Mouse (Mus musculus): ENCODE results near the gene Grpel1.

Grpel1 gene

DNA sequence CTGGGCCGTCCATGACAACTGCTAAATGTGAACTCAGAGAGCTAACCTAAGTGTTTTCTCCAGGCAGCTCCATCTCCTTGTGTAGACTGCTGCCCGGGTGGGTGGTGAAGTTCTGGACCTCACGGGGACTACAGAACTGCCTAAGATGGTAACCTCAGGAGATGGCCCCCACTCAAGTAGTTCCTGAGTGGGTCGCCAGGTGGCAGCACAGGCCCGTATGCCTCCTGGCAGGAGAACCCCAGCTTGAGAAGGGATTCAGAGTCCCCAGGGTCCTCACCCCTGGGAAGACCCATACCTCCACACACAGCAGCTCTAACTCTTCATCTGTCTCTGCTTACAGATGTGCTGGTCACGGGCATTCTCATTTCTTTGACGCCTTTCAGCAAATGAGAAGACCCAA lies 2.0 kb upstream of the Grpel1 start:
- DNase-seq = peak; percentile 78 to 80

DNA sequence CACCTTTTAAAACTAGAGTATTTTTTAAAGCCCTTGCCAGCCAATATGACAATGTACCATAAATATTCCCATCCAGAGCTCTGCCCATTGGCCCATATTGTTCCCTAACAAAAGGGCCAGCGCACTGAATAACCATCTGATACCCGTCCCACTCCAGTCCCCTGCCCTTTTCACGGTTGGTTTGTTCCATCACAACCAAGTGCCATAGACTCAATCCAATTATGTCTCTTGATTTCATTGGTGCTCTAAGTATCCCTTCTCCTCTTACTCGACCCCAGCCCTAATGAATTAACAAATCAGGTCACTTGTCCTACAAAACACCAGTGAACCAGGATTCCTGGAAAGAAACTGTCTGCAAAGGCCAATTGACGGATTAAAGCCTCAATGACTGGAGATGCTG lies 1.4 kb upstream of the Grpel1 start:
- no peak for DNase-seq

DNA sequence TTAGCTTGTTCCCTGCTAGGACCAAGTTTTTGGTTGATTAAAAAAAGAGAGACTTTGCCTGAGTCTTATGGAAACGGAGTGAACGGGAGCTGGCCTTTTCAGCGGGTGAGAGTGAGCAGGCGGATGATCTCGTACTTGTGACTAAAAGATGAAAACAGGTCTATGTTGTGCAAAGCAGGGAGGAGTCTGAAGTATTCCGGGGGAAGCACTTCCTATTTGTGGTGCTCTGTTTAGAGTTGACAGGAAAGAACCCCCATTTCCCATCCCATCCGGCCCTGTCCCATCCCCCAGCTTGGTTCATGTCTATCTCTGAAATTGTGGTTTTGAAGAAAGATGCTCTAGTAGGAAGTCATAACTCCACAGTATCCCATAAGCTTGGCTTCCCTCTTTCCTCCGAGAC lies 1.1 kb downstream of the Grpel1 start:
- no peak for DNase-seq

DNA sequence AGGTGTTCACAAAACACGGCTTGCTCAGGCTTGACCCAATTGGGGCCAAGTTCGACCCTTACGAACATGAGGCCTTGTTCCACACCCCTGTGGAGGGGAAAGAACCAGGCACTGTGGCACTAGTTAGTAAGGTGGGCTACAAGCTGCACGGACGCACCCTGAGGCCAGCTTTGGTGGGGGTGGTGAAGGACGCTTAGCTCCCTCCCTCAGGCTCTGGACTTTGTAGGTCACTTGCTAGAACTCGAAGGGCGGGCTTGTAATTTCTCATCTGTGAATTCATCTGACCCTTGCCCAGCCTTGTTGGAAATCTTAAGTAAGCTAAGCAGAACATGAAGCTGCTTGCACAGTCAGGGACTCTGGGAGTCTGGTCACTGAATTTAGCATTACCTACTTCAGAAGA lies 6.4 kb downstream of the Grpel1 start:
- DNase-seq = no peak

DNA sequence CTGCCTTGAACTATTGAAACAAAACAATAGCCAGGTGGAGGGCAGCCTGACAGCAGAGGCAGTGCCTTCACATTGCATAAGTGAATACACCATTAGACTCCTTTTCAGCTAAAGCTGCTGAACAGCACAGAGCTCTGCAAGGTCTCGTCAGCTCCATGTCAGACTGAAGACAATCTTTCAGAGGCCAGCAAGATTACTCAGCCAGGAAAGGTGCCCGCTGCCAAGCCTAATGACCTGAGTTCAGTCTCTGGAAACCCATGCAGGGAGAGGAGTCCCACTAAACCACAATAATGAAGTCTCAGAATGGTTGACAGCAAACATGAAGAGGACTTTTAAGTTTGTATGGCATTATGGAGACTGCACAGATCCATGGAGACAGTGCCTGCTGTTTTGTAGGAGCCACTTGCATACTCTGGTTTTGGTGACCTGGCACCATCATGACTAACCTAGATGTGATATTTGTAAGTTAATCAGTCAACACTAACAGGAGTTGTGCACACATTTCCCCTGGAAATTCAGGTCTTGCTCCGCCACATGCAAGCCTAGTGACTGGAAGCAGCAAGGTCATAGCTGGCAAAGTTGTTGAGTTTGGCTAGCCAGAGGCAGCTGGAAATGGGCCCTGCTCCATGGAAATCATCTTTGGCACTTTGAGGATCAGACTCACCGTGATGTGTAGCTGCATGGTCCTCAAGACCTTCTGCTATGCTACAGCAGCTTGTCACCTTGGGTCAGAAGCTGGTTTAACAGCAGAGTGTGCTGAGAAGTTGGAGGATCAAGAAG lies 8.3 kb downstream of the Grpel1 start:
- DNase-seq = no peak

- DNase-seq = peak; percentile 71 to 72
These were observed 9.5 kb downstream of the Grpel1 start for GRCm38 (mm10) chr5:36474283-36474682.

DNA sequence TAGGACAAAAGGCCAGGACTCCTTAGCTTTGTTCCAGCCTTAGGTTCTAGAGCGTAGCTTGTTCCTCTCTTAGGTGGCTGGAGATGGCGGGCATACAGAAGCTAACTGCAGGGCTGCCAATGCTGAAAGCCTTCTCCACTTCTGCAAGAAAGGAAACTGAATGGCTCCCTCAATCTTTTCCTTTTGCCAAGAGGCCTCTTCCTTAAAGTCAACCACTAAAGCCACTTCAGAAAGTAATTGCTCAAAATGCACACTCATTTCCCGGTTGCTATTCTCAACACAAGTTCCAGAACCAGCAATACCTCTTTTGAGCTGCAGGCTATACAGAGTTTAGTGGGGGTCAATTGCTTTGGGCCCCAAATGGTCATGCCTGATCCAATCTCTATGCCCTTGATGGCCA lies 12.7 kb downstream of the Grpel1 start:
- DNase-seq = no peak

GRCm38 (mm10) chr5:36478540-36479420 lies 14.0 kb downstream of the Grpel1 start:
- no peak for DNase-seq

GRCm38 (mm10) chr5:36479735-36480134 lies 14.9 kb downstream of the Grpel1 start:
- no peak for DNase-seq

- DNase-seq = no peak
These were observed 15.6 kb downstream of the Grpel1 start for GRCm38 (mm10) chr5:36480398-36480797.

GRCm38 (mm10) chr5:36481114-36481513 lies 16.3 kb downstream of the Grpel1 start:
- no peak for DNase-seq

DNA sequence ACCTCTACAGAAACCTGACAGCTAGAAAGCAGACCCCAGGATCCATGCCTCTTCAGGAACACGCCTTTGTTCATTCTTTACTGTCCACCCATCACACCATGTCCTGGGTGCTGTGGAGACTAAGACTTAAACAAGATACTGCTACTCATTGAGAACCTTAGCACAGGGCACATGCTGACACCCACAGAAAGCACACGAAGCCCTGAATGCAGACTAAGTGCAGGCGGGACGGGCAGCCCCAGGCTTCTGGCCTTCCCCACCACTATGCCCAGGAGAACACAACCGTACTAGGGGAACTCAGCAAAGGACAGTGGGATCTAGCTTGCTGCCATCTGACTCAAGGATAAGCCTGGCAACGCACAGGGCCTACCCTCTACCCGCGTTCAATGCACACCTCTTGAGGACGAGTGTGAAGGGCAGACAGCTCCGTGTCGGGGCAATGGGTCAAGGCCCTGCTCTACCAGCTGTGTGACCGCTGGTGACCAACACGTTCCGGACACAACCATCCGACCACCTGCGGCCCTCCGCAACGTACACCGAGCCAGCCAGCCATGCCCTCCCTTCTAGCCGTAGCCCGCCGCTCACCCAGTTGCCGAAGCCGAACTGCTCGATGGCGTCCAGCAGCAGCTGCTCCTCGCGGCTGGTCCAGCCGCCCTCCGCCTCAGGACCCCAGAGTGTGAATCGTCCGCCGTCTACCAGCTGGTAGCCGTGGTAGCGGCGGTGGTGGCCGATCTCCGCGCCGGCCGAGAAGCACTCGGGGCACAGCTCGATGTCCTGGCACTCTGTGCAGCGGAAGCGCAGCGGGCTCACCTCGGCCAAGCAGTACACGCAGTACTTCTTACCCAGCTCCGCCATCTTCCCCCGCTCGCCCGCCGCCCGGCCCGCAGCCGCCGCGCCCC lies 18.7 kb downstream of the Grpel1 start:
- peak; percentile 51 to 59 for DNase-seq

GRCm38 (mm10) chr5:36484171-36484990 lies 19.6 kb downstream of the Grpel1 start, which contains the start of the genes Tada2b and Ccdc96:
Gene Tada2b (minus strand): TSS chr5:36484285.
Gene Ccdc96 (plus strand): TSS chr5:36484588.
- peak; percentile 96 to 98 for DNase-seq

- DNase-seq = no peak
These were observed 20.5 kb downstream of the Grpel1 start for GRCm38 (mm10) chr5:36485306-36485705.

DNA sequence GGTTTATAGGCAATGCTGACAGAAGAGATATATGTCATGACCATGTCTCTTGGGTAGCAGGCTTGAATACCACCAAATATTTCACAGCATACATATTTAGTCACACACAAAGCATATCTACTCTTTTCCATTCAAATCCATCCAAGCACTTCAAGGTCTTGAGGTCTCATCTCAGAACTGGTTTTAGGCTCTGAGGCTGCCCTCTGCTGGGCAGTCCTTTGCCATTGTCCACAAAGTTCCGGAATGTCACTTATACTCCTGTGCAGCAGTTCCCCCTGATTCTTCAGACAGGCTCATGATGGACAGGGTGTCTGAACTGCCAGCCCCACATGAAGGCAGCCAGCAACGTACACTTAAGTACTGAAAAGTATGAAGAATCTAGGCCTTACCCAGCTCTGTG lies 24.4 kb downstream of the Grpel1 start:
- peak; percentile 21 to 34 for DNase-seq

GRCm38 (mm10) chr5:36493919-36494318 lies 29.1 kb downstream of the Grpel1 start:
- DNase-seq = no peak

- DNase-seq = no peak
These were observed 29.9 kb downstream of the Grpel1 start for GRCm38 (mm10) chr5:36494709-36495108.

- DNase-seq = no peak
These were observed 40.4 kb downstream of the Grpel1 start for GRCm38 (mm10) chr5:36505235-36505634.

DNA sequence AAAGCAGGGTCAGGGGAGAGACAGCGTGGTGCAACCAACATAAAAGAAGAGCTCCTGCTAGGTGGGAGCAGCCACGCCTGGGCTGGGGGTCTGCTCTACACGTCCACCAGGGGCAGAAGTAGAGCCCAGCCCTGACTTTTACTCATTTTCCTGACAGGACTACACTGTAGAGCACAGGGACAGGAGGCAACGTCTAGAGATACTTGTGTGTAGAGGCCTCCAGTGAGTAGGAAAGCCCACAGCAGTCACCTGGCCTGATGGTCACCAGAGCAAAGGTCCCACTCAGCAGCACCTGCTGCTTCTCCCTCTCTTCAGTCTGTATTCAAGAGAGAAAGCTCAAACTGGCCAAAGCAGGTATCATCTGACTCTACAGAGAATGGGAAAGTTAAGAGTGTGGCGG lies 40.8 kb downstream of the Grpel1 start:
- no peak for DNase-seq

GRCm38 (mm10) chr5:36508351-36508750 lies 43.6 kb downstream of the Grpel1 start:
- DNase-seq = no peak

DNA sequence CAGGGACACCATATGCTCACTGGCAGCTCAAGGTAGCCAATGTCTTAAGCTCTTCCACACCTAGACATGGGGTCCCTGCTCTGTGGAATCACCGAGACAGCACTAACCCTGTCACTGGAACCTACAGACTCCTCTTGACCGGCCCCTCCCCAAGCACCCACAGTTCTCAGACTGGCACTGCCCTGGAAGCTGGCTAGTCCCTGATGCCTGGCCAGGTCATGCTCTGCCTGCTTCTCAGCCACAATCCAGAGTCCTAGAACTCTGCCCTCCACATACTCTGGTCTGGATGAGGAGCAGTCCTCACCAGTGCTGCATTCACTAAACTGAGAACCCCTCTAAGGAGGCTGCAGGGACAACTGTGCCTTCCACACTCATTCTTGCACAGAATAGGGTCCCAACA lies 46.2 kb downstream of the Grpel1 start:
- DNase-seq = no peak

GRCm38 (mm10) chr5:36515126-36515525 lies 50.3 kb downstream of the Grpel1 start:
- DNase-seq = no peak

Data from cerebellum, postnatal 36 days (tissue).